Mouse (Mus musculus) limb, embryonic 14.5 days (tissue): ENCODE data around the gene Vps37c. TPM values are rescaled to one million over a fixed set of nuclear protein-coding genes. Genes with fewer than 3 reads are reported as not detected.

Experiments used
- ATAC-seq: fragments of 200-750 bp; cut with Nextera tagmentation; 2 replicates; pipeline ENCODE4 v1.8.0; 2017; ENCODE audit warnings: low read depth, moderate number of reproducible peaks, moderate TSS enrichment; ENCODE audit not compliant: low FRiP score
- DNase-seq: peaks from one replicate; pipeline ENCODE4 v3.0.0-alpha.2; 2015; ENCODE audit warnings: low spot score
- H3K27ac ChIP-seq: fragments of 300-500 bp; sonication (generic); replicated peaks from 2 replicates; pipeline ENCODE4 v1.5.1; 2014; ENCODE audit warnings: low read depth, mild to moderate bottlenecking, low read length, moderate library complexity, mixed read lengths
- H3K27me3 ChIP-seq: fragments of 300-500 bp; sonication (generic); 2 replicates; pipeline ENCODE4 v1.6.1; 2014; ENCODE audit warnings: low read length, mixed read lengths; ENCODE audit not compliant: control insufficient read depth, insufficient read depth
- H3K36me3 ChIP-seq: fragments of 300-500 bp; sonication (generic); 2 replicates; pipeline ENCODE4 v1.6.1; 2014; ENCODE audit warnings: mild to moderate bottlenecking, low read length, moderate library complexity, mixed read lengths; ENCODE audit not compliant: control insufficient read depth, insufficient read depth
- H3K4me1 ChIP-seq: fragments of 300-500 bp; sonication (generic); 2 replicates; pipeline ENCODE4 v1.6.1; 2014; ENCODE audit warnings: antibody characterized with exemption, low read length, mixed read lengths; ENCODE audit not compliant: control insufficient read depth, insufficient read depth
- H3K4me2 ChIP-seq: fragments of 300-500 bp; sonication (generic); replicated peaks from 2 replicates; pipeline ENCODE4 v1.6.1; 2014; ENCODE audit warnings: low read depth, mild to moderate bottlenecking, low read length, moderate library complexity; ENCODE audit not compliant: severe bottlenecking
- H3K4me3 ChIP-seq: fragments of 300-500 bp; sonication (generic); replicated peaks from 2 replicates; pipeline ENCODE4 v1.5.1; 2014; ENCODE audit warnings: low read length
- H3K9ac ChIP-seq: fragments of 300-500 bp; sonication (generic); 2 replicates; pipeline ENCODE4 v1.6.1; 2014; ENCODE audit warnings: mild to moderate bottlenecking, low read depth, low read length, moderate library complexity; ENCODE audit not compliant: severe bottlenecking
- H3K9me3 ChIP-seq: fragments of 300-500 bp; sonication (generic); 2 replicates; pipeline ENCODE4 v1.6.1; 2016; ENCODE audit warnings: low read length; ENCODE audit not compliant: control insufficient read depth
- POLR2A ChIP-seq: fragments of 200-500 bp; IDR thresholded peaks from 2 replicates; pipeline ENCODE4 v1.8.0; 2012; ENCODE audit warnings: inconsistent platforms, mild to moderate bottlenecking, moderate library complexity, borderline replicate concordance; ENCODE audit not compliant: insufficient read depth, insufficient read length; ENCODE audit errors: extremely low read depth
- WGBS: fragments of 180-500 bp; shearing (Covaris S2); extraction: QIAGEN DNeasy Blood & Tissue Kit; methylation state at CpG from one replicate; pipeline ENCODE4 v1.1.7; 2014; 5-methylcytosine and 5-hydroxymethylcytosine counted together
- polyA plus RNA-seq, 2 experiments: library from polyadenylated mRNA; depleted of rRNA in 1 of 2; stranded (reverse) in 1 of 2; unstranded in 1 of 2; fragments of >200 nt; fragmentation: Nextera tagmentation in 1 of 2; extraction: Ambion mirVana in 1 of 2; gene quantifications; 2 replicates each; pipeline versions ENCODE4 v1.2.1 to v1.2.3; 2012 to 2014

Vps37c gene
- polyA plus RNA-seq, 2 experiments = 30.2 to 42.6 TPM

DNA sequence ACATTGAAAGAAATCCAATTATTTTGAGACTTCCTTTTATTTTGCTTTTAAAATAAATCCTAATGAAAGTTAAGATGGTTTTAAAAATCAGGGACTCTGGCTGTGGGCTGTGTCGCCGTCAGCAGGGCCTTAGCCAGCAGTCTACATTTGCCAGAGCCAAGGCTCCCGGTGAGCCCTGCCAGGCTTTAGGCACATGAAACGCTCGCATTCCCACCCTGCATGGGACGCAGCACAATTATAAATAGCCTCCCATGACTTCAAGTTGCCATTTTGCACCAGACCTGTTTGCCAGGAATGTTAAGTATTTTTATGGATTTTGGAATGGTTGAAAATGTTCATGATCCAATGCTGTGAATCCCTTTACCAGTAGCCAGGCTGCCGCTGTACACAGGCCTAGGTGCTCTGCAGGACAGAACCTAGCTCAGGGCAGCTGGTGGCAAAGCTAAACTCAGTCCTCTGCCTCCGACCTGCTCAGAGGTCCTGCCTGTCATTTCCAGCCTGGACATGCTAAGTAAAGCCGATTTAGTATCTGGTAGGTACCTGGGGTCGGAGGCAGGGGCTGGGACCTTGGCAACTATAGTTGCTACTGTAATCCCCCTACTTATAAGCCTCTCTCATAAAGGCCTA is 45.1 kb downstream of the Vps37c start:
- Histone ChIP-seq H3K4me3 (no peak overlapping the region), H3K27ac (no peak overlapping the region), H3K9ac (no peak overlapping the region), H3K9me3 (no peaks in the 10 kb centered on the region), H3K4me1 (peaks cover 4% of the 10 kb centered on the region; the same call in 1 of the 2 replicates), H3K4me2 (no peak overlapping the region), H3K27me3 (no peaks in the 10 kb centered on the region), H3K36me3 (no peaks in the 10 kb centered on the region)
- DNase-seq (no peak), ATAC-seq (no peak)
- TF ChIP-seq POLR2A = no peak
- WGBS = 54% methylated on average over 10 of the region's 10 CpGs

- 76% methylated on average over 7 of the region's 7 CpGs for WGBS
- no peak for ATAC-seq
- no peak for TF ChIP-seq POLR2A
Measured at GRCm38 (mm10) chr19:10734554-10734953, 46.0 kb downstream of the Vps37c start.

DNA sequence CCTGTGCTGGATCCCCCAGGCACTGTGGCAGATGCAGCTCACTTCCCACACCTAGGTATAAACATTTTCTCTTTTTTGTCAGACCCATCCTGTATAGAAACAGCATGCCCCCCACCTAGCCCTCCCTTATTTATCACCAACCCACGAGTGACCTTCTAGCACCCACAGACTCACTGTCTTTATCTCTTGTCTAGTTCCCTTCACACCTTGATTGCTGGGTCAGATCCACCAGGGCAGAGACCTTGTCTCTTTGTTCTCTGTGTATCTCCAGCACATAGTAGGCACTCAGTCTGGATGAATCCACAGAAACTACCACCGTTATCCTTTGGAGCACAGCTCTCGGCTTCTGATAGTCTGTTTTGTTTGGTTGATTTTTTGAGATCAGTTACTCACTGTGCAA is 46.5 kb downstream of the Vps37c start:
- 89% methylated on average over 3 of the region's 3 CpGs for WGBS
- peaks cover 4% of the 10 kb centered on the region; the same call in 1 of the 2 replicates for H3K4me1 ChIP-seq
- ATAC-seq = no peak
- no peak overlapping the region for H3K4me3 ChIP-seq
- H3K9me3 ChIP-seq = no peaks in the 10 kb centered on the region
- no peak overlapping the region for H3K27ac ChIP-seq
- TF ChIP-seq POLR2A = no peak
- no peaks in the 10 kb centered on the region for H3K36me3 ChIP-seq
- H3K9ac ChIP-seq = no peak overlapping the region
- DNase-seq = no peak
- no peak overlapping the region for H3K4me2 ChIP-seq
- H3K27me3 ChIP-seq = no peaks in the 10 kb centered on the region

More at GRCm38 (mm10) chr19:10734554-10734953, 46.0 kb downstream of the Vps37c start:
- no peak overlapping the region for H3K27ac ChIP-seq
- H3K27me3 ChIP-seq = no peaks in the 10 kb centered on the region
- no peaks in the 10 kb centered on the region for H3K36me3 ChIP-seq
- no peak overlapping the region for H3K9ac ChIP-seq
- no peaks in the 10 kb centered on the region for H3K9me3 ChIP-seq
- no peak for DNase-seq
- H3K4me2 ChIP-seq = no peak overlapping the region
- no peak overlapping the region for H3K4me3 ChIP-seq
- peaks cover 4% of the 10 kb centered on the region; the same call in 1 of the 2 replicates for H3K4me1 ChIP-seq

DNA sequence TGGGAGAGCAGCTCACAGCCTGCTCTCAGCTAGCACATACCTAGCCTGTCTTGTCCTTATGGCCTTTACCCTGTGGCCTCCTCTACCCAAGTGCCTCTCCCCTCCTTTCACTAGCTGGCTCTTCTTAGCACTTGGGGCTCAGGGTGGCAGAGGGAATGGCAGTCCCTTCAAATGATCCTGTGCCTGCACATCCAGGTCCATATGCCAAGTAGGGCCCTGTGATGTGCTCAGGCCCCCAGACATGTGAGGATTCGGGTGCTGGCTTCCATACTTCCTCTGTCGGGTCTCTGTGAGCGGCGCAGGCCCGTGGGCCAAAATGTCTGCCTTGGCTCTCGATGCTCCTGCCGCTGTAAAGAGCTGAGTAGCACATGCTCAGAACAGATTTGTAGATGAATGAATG is 47.3 kb downstream of the Vps37c start:
- WGBS = 95% methylated on average over 7 of the region's 7 CpGs
- no peak overlapping the region for H3K4me2 ChIP-seq
- H3K4me1 ChIP-seq = peaks cover 4% of the 10 kb centered on the region; the same call in 1 of the 2 replicates
- no peak overlapping the region for H3K27ac ChIP-seq
- H3K4me3 ChIP-seq = no peak overlapping the region
- H3K27me3 ChIP-seq = no peaks in the 10 kb centered on the region
- no peaks in the 10 kb centered on the region for H3K9me3 ChIP-seq
- H3K9ac ChIP-seq = no peak overlapping the region
- no peak for TF ChIP-seq POLR2A
- H3K36me3 ChIP-seq = no peaks in the 10 kb centered on the region
- DNase-seq (no peak), ATAC-seq (no peak)

GRCm38 (mm10) chr19:10738038-10738437 is 49.5 kb downstream of the Vps37c start:
- no peaks in the 10 kb centered on the region for H3K36me3 ChIP-seq
- 83% methylated on average over 6 of the region's 6 CpGs for WGBS

More at GRCm38 (mm10) chr19:10738038-10738437, 49.5 kb downstream of the Vps37c start:
- Histone ChIP-seq H3K27me3 (no peaks in the 10 kb centered on the region), H3K4me2 (no peak overlapping the region), H3K27ac (no peak overlapping the region), H3K4me3 (no peak overlapping the region), H3K4me1 (peaks cover 4% of the 10 kb centered on the region; the same call in 1 of the 2 replicates), H3K9ac (no peak overlapping the region; the same call in 1 of the 2 replicates), H3K9me3 (no peaks in the 10 kb centered on the region)
- ATAC-seq (no peak), DNase-seq (no peak)
- no peak for TF ChIP-seq POLR2A
